Mouse (Mus musculus): ENCODE measurements at regions not wholly inside any gene's neighbourhood (a gene's known extent, or its start where the extent isn't known, plus 50 kb on each side); places are given as distances from the start of the nearest gene placed in this dataset.

DNA sequence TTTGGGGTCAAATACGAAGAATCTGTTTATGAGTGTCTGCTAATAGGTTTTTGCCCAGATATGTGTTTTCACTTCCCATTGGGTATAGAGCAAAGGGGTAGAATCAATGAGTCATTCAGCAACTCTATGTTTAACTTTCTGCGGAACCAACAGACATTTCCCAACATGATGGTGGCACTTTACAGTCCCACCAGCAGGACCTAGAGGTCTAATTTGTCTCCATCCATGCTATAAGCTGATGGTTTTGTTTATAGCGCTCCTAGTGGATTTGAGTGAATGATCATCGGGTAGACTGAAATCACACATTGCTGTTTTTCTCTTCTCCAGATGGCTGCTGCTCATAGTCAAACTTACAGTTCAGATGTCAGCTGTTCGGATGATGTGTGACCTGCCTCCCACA is 99.7 kb upstream of the Arid5b start:
- no peak for DNase-seq (ENCODE audit: low read depth)

DNA sequence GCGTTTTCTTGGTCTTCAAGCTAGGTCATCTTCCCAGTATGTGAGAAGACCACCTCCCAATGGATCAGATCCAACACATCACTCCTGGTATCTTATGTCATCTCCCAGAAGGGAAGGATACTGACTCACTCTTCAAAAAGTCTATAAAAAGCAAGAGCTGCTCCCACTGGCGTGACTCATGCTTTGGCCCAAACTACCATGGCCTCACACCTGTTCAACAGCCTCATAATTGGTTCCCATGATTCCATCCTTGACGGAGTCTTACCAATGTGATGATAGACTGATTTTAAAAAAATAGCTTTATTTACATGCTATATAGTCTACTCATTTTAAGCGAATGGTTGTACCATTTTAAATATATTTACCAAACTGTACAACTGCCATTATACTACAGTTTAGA is 98.9 kb upstream of the Arid5b start:
- DNase-seq (ENCODE audit: low read depth): no peak

DNA sequence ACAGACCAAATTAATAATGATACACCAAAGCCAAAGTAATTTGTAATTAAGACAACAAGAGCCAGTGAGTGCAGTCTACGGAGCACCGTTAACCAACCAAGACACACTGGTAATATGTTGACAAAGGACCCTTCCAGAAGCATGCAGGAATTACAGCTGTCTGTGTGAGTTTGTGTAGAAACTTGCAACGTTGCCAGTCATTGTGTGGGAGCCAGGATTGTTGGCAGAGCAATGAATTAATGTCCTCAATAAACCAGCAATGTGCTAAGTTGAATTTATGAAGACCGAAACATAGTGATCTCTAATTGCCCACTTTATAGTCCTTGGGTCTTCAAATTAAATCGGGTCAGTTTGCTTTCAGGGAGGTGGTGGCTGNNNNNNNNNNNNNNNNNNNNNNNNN is 95.3 kb upstream of the Arid5b start:
- DNase-seq (ENCODE audit: low read depth): no peak

DNA sequence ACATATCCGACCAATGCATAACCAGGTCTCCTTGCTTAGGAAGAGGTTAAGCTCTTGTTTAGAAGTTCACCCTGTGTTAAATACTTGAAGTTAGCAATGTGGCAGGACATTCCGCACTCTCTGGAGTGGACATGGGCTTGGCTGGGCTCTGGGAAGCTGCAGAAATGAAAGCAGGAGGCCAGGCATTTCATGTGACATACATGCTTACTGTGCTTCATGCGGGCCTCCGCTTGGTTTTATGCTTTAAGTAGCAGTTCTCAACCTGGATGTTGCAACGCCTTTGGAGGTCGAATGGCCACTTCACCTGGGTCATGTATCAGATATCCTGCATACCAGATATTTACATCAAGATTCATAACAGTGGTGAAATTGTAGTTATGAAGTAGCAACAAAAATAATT is 93.2 kb upstream of the Arid5b start:
- no peak for DNase-seq (ENCODE audit: low read depth)

DNA sequence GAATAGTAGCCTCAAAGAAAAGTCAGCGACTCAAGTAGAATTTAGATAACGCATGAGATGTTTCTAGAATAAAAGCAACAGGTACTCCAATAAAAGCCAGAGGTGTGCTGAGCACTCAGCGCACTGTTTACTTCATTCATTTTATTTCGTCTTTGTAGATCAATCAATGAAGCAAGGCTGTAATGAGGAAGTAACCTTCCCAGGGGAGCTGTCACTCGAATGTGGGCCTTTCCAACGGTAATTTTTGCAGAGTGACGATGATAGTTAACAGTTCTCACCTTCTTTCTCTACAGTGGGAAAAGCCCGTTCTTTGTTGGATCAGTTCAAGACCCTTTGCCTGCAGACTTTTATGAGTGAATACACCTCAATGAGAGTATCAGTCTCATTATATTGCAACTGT is 92.4 kb upstream of the Arid5b start:
- DNase-seq (ENCODE audit: low read depth): no peak

DNA sequence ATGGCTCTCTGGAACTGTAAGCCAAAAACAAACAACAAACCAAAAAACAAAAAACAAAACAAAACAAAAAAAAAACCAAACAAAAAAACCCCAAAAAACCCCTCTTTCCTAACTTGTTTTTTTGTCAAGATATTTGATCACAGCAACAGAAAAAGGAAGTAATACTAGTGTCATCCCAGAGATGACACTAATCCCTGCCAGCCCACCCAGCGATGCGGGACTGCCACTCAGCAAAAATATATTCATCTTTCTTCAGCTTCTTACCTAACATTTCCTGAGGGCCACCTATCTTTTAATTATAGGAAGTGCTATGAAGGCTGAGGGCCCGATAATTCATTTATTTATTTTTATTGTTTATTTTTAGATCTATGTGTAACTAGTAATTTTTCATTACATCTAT is 88.3 kb upstream of the Arid5b start:
- DNase-seq (ENCODE audit: low read depth): no peak

DNA sequence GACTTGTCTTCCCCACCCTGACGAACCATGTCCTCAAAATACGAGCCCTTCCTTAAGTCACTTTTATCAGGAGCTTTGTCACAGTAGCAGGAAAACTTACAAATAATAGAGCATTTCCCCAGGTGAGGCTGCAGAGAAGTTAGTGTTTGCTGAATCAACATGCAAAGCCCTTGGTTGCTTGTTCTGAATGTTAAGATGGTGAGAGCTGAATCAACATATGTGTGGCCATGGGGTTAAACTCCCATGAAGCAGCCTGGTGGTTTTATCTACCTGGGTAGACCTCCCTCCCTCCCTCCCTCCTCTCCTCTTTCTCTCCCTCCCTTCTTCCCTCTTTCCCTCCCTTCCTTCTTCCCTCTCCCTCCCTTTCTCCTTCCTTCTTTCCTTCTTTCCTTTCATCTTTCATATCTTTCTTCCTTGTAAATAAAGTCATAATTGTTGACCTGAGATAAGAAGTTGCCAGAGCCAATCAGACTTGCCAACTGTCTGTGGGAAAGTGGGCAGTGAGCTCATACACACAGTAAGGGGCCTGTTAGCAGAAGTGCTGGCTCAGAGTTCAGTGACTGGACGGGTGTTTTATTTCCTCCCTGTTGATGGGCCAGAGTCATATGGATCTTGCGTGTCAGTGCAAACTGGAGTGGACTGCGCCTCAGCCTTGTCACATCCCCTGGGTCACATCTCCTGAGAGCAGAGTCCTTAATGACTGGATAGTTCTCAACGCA is 82.4 kb upstream of the Arid5b start:
- DNase-seq (ENCODE audit: low read depth): no peak

DNA sequence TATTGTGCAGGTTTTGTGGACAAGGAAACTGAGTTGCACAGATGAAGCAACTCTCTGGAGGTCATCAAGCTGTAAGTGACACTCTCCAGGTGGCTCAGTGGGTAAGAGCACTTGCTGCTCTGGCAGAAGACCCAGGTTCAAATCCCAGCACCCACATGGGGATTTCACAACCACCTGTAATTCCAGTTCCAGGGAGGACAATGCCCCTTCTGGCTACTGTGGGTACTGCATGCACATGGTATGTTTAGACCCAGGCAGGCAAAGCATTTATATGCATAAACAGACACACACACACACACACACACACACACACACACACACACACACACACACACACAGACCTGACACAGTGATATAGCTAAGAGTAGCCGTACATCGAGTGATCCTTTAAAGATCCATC is 80.6 kb upstream of the Arid5b start:
- DNase-seq (ENCODE audit: low read depth): no peak

DNA sequence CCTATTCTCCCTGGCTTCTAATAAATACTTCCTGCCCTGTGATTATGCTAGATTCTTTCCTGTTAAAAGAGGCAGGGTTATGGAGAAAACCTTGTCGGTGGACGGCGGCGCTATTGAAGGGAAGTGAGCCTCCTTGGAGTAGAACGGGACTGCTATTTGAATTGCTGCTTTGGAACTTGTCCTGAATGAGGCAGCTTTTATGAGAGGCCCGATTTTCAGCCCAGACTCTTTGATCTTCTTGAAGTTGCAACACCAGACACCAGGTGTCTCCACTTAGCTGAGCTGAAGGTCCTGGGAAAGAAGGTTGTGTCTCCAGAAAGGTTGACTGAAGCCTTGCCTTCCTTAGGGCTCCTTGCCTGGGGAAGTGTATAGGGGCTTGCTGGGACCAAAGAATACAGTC is 78.4 kb upstream of the Arid5b start:
- peak; percentile 39 for DNase-seq (ENCODE audit: low read depth)

DNA sequence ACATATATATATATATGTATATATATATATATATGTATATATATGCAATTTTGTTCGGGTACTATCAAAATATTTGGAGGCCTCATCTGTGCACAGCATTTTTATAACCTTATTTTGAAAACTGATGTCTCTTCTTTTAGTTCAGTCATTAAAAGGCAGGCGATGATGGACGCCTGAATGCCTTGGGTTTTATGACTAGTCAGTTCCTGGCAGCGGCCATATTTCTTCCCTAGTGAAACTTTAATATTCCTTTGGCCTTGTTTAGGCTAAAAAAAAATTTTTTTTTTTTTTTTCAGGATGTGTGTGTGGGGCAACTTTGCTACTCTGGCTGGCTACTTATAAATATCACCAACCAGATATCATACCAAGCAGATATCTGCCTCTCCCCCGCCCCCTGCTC is 78.0 kb upstream of the Arid5b start:
- DNase-seq (ENCODE audit: low read depth): no peak

DNA sequence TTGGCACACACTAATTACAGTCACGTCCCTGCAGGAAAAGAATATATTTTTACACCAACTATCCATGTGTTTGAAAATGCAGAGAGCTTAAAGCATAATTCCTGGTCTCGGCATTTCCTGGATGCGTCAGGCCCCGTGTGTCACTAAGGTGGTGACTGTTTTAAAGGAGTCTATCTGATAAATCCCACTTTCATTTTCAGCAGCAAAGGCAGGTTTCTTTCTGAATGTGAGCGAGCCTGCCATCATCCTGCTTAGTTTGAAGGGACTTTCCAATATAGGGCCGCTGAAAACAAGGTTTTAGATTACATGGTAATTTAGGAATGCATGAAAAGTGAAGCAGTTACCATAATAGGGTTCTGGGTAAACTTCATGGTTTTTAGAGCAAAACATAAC is 77.5 kb upstream of the Arid5b start:
- peak; percentile 27 for DNase-seq (ENCODE audit: low read depth)

DNA sequence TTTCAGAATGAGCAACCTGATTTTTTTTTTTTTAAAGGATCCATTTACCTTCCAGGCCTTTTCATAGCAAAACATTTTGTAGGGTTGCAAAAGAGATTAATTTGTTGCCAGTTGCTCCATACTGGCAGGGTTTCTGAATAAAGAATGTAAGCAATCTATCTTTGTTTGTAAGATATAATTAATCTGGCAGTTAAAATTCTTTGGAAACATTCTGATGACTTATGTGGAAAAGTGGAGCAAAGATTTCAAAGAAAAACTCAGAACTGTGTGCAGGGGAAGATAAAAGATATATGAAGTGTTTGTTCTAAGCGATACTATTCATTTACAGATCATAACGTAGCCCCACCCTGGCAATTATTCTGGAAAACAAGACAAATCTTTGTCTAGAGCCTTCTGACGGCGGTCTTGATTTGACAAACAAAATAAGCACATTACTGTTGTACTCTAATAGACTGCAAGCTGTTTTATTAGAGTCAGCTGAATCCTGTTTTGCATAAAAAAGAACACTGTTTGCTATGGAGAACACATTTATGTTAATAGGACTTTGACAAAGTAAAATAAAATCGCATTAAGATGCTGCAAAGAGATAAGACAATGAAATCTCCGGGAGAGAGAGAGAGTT is 77.0 kb upstream of the Arid5b start:
- DNase-seq (ENCODE audit: low read depth): no peak

DNA sequence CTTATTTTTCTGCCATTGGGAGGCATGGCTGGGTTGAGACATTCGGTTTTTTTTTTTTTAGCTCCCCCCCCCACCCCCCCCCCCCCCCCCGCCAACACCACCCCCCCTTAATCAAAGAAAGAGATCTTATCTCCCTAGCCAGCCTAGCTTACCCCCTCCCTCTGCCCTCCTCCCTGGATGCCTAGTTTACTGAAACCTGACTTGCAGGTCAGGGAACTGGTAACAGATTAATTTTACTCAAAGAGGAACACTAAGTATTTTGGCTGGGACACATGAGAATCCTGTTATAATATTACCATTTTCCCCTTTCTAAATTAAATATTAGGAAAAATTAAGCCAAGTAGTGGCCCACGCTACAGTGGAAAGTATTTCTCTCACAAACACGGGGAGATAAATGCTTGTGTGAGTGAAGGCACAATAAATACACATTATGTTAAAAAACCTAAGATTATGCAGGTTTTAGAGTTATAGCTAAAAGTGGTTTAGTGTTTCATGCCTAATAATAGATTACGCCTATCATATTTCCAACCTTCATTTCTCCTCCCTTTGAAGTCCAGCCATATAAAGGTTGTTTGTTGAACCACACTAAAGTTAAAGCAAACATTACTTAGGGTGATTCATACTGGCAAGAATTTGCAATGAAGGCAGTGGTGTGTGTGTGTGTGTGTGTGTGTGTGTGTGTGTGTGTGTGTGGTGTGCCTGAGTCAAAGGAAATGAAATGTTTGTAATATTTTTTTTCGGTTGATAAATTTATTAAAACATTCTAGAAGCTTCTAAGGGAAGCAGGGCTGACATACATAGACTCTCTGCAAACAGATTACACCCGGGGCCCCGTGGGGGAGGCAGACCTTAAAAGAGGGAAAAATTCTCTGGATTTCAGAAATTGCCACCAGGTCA is 76.0 kb upstream of the Arid5b start:
- DNase-seq (ENCODE audit: low read depth): peak; percentile 82

DNA sequence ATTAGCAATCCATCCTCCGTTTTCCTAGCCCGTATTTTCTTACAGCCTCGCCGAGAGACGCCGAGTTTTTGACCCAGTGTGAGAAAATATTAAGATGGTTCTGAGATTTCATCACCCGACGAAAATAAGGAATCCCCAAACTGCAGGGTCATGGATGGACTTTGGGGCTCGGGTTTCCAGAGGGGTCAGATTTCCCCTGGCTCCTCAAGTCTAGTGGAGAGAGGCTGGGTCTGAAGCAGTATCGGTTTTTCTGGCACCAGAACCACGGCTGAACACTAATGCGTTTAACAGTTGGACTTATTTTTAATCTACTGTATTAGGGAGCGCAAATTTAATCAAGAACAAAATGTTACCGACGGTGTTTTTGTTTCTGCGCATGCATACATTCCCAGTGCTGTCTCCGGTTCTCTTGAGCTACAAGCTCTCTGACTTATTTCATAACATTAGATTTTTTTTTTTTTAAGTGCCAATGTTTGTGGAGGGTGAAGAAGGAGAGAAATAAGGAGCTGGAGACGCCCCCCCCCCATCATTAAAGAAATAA is 75.2 kb upstream of the Arid5b start:
- DNase-seq (ENCODE audit: low read depth): no peak

DNA sequence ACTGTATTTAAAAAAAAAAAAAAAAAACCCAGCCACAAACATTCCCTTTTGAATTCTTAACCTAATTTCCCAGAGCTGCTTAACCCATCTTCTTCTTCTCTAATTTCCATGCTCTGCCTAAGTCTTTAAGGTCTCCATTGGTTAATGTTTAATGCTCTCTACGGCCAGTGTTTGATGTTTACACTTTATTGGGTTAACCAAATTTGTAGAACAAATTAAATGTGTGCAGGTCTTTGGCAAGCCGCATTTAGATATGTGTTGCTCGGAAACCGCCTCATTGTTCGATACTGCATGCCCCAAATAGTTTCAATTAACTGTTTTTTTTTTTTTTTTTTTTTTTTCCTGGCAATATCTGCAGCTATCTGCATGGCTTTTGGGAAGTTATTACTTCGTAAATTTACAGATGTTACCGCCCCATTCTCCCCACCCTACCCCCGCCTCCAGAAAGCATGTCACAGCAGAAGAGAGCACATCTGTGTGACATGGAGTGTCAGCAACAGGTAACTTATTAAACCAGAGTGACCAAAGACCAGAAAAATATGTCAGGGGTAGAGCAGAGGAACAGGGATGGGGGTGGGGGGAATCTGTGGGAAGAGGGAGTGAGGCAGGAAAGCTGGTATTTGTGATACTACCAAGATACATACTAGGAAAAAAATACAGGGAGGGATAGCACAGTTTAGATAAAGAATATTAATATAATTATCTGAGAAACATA is 73.5 kb upstream of the Arid5b start:
- DNase-seq (ENCODE audit: low read depth): no peak

DNA sequence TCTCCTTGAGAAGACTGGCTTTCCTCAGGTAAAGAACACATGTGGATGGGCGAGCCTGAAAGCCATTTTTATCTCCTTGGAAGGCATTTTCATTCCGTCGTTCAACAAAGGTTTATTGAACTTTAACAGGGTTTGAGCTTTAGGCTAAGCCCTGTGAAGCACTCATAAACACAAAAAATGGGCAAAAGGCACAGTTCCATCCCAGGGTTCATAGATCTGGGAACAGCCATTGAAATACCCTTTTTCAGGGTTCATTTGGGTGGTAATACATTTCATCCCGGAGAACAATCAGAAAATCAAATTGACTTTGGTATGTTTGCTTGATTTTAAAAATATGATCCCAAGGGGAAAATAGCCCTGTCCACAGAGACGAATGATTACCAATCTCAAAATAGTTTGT is 72.9 kb upstream of the Arid5b start:
- no peak for DNase-seq (ENCODE audit: low read depth)

DNA sequence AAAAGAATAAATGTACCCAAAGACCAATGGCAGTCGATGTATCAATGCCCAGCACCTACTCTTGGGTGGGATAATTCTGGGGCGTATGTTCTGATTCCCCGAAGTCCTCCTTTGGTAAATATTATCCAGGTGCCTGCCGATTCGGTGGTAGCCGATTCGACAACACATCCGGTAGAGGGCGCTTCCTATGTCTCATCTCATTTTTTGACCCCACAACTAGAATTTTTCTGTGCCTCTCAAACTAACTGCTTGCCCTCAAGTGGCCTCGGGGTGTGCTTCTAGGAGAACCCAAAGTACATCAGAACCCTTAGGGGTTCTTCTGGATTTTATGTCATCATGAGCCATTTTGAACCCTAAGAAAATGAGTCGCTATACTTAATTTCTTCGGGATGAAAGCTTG is 72.3 kb upstream of the Arid5b start:
- DNase-seq (ENCODE audit: low read depth): no peak

DNA sequence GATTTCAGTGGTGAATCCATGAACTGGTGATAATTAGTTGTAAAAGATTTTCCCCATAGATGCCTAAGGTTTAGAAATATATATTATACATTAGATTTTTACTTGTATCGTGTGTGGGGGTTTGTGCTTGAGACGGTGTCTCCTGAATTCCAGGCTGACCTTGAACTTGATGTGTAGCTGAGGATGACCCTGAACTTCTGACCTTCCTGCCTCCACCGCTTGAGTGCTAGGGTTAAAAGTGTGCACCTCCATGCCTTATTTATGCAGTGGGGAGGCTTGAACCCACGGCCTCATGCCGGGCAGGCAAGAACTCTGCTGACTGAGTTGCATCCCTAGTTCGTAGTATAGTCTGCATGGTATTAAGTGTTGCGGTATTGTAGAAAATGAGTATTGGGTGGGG is 69.3 kb upstream of the Arid5b start:
- DNase-seq (ENCODE audit: low read depth): no peak

DNA sequence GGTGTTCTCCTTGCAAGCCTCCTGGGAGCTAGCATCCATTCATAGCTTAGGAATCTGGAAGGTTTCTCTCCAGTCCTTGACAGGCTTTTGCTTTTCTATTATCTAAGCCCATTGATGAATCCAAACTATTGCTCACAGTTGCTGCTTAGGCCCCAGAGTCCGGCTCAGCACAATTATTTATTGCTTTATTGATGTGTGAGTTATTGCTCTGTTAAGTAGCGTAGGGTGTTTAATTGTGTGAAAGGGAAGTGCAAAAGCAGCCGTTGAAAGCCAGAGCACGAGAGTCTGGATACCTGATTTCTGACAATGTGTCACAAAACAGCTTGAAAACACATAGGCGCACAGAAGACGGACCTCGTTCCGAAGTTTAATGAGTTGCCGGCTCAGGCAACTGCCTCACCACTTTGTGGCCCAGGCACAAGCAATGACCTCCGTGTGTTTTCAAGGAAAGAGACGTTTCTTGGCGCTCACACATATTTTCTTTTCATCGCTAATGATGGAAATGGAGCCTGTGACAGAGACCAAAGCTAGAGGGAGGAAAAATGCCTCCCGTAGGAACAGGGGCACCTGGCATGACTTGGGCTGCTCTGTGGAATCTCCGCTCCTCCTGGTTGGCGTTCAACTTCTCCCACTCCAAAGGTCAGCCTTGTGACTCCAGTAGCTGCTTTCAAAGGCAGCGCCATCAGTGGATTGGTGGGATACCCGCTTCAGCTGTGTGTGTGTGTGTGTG is 66.6 kb upstream of the Arid5b start:
- no peak for DNase-seq (ENCODE audit: low read depth)

DNA sequence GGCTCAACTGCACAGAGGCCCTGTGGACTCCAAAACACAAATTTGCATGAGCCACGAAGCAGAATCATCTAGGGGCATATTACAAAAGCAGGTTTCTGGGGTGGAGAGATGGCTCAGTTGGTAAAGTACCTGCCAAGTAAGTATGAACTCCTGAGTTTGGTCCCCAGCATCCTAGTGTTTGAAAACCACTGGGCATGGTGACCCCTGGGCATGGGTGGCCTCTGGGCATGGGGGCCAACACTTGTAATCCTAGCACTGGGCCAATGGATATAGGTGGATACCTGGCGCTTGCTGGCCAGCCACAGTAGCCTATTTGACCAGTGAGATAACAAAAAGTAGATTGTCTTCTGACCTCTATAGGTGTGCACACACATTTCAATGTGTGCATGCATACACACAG is 65.7 kb upstream of the Arid5b start:
- no peak for DNase-seq (ENCODE audit: low read depth)

DNA sequence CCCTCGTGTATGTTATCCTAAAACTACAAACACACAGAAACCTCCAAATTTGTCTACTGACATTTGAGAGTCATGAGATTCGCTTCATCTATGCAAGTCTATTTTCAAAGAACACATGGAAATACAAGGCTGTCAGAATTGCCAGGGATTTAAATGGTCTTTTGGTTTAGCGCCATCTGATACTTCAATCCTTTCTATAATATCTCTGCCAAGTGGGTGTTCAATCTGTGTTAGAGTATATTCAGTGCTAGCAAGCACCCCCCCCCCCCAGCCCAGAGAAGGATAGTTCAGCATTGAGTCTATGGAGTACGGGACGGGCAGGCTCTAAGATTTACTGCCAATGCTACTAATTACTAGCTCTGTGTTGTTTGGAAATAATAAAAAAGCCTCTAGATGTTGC is 55.5 kb upstream of the Arid5b start:
- DNase-seq (ENCODE audit: low read depth): no peak
